Mouse (Mus musculus) forebrain, embryonic 15.5 days (tissue): ENCODE measurements around the gene Gnat1. TPM values are rescaled to one million over a fixed set of nuclear protein-coding genes. Genes with fewer than 3 reads are reported as not detected.

ENCODE experiments used
- ATAC-seq: fragments of 200-750 bp; cut with Nextera tagmentation; replicated peaks from 2 replicates; pipeline ENCODE4 v1.8.0; 2017; ENCODE audit warnings: mild to moderate bottlenecking, moderate TSS enrichment, moderate library complexity
- H3K27ac ChIP-seq: fragments of 300-500 bp; sonication (generic); replicated peaks from 2 replicates; pipeline ENCODE4 v1.5.1; 2015; ENCODE audit warnings: mild to moderate bottlenecking, inconsistent platforms
- H3K27me3 ChIP-seq: fragments of 300-500 bp; sonication (generic); 2 replicates; pipeline ENCODE4 v1.6.1; 2015; ENCODE audit warnings: inconsistent platforms
- H3K36me3 ChIP-seq: fragments of 300-500 bp; sonication (generic); 2 replicates; pipeline ENCODE4 v1.6.1; 2015; ENCODE audit warnings: mild to moderate bottlenecking, inconsistent platforms
- H3K4me1 ChIP-seq: fragments of 300-500 bp; sonication (generic); 2 replicates; pipeline ENCODE4 v1.6.1; 2015; ENCODE audit warnings: inconsistent platforms
- H3K4me2 ChIP-seq: fragments of 300-500 bp; sonication (generic); replicated peaks from 2 replicates; pipeline ENCODE4 v1.6.1; 2015; ENCODE audit warnings: mild to moderate bottlenecking, inconsistent platforms
- H3K4me3 ChIP-seq: fragments of 300-500 bp; sonication (generic); 2 replicates; pipeline ENCODE4 v1.5.1; 2015; ENCODE audit warnings: mild to moderate bottlenecking, inconsistent platforms
- H3K9ac ChIP-seq: fragments of 300-500 bp; sonication (generic); replicated peaks from 2 replicates; pipeline ENCODE4 v1.6.1; 2015; ENCODE audit warnings: mild to moderate bottlenecking, inconsistent platforms
- H3K9me3 ChIP-seq: fragments of 300-500 bp; sonication (generic); 2 replicates; pipeline ENCODE4 v1.6.1; 2016; ENCODE audit warnings: inconsistent platforms
- WGBS: fragments of 180-500 bp; shearing (Covaris S2); methylation state at CpG from one replicate; pipeline ENCODE4 v1.1.7; 2015; ENCODE audit warnings: mixed read lengths; 5-methylcytosine and 5-hydroxymethylcytosine counted together
- polyA plus RNA-seq: library from polyadenylated mRNA; unstranded; fragments of >200 nt; fragmentation: Nextera tagmentation; extraction: Ambion mirVana; gene quantifications from 2 replicates; pipeline ENCODE4 v1.2.1, GENCODE M21; 2015

The Gnat1 gene
- polyA plus RNA-seq, 1 experiment from 2014 or later = 1.8 TPM

- H3K27ac ChIP-seq = peak within 1 kb of the TSS; percentile 89
- H3K36me3 ChIP-seq = no peaks in the 10 kb centered on the region
- peak within 1 kb of the TSS; percentile 97 for H3K4me2 ChIP-seq
- H3K9ac ChIP-seq = peak within 1 kb of the TSS; percentile 88
- peak within 1 kb of the TSS; percentile 77 for H3K4me3 ChIP-seq
- no peaks in the 10 kb centered on the region for H3K9me3 ChIP-seq
- H3K4me1 ChIP-seq = peaks cover 51% of the 10 kb centered on the region
- no peaks in the 10 kb centered on the region for H3K27me3 ChIP-seq
- WGBS = 5% methylated on average over 38 of the region's 38 CpGs
- peak; percentile 90 for ATAC-seq
These were observed 44.1 kb downstream of the Gnat1 start, which contains the start of gene Gnai2 for GRCm38 (mm10) chr9:107635279-107636028. Gene Gnai2, minus strand, starts transcription at chr9:107635367.

GRCm38 (mm10) chr9:107634406-107635278 is 44.9 kb downstream of the Gnat1 start:
- H3K27ac ChIP-seq = peak overlapping the region; percentile 89
- peaks cover 59% of the 10 kb centered on the region for H3K4me1 ChIP-seq
- no peaks in the 10 kb centered on the region for H3K36me3 ChIP-seq
- H3K4me3 ChIP-seq = peak overlapping the region; percentile 77
- WGBS = under 1% methylated on average over 35 of the region's 35 CpGs
- ATAC-seq = no peak
- H3K4me2 ChIP-seq = peak overlapping the region; percentile 97
- H3K27me3 ChIP-seq = no peaks in the 10 kb centered on the region
- peak overlapping the region; percentile 88 for H3K9ac ChIP-seq
- H3K9me3 ChIP-seq = no peaks in the 10 kb centered on the region

- Histone ChIP-seq H3K4me2 (peak overlapping the region; percentile 97), H3K27me3 (no peaks in the 10 kb centered on the region), H3K4me1 (peaks cover 67% of the 10 kb centered on the region), H3K9ac (peak overlapping the region; percentile 88), H3K27ac (peak overlapping the region; percentile 89), H3K4me3 (peak overlapping the region; percentile 77), H3K9me3 (no peaks in the 10 kb centered on the region), H3K36me3 (no peaks in the 10 kb centered on the region)
- no peak for ATAC-seq
- 0% methylated on average over 15 of the region's 15 CpGs for WGBS
These were observed 45.7 kb downstream of the Gnat1 start for GRCm38 (mm10) chr9:107633661-107634405.

- peak; percentile 15; the same call in 1 of the 2 replicates for ATAC-seq
These were observed 46.3 kb downstream of the Gnat1 start for GRCm38 (mm10) chr9:107633091-107633660.

GRCm38 (mm10) chr9:107632478-107632877 is 47.0 kb downstream of the Gnat1 start:
- 10% methylated on average over 6 of the region's 6 CpGs for WGBS

More at GRCm38 (mm10) chr9:107633091-107633660, 46.3 kb downstream of the Gnat1 start:
- Histone ChIP-seq H3K4me3 (peak overlapping the region; percentile 77), H3K9me3 (no peaks in the 10 kb centered on the region), H3K4me2 (peak overlapping the region; percentile 97), H3K4me1 (peaks cover 74% of the 10 kb centered on the region), H3K9ac (peak overlapping the region; percentile 88), H3K27me3 (no peaks in the 10 kb centered on the region), H3K27ac (peak overlapping the region; percentile 89), H3K36me3 (no peaks in the 10 kb centered on the region)
- 1% methylated on average over 33 of the region's 33 CpGs for WGBS

GRCm38 (mm10) chr9:107631861-107632260 is 47.7 kb downstream of the Gnat1 start:
- H3K4me1 ChIP-seq = peaks cover 80% of the 10 kb centered on the region
- H3K27me3 ChIP-seq = no peaks in the 10 kb centered on the region
- peak overlapping the region; percentile 97 for H3K4me2 ChIP-seq
- no peak for ATAC-seq
- peak overlapping the region; percentile 77 for H3K4me3 ChIP-seq
- peak overlapping the region; percentile 89 for H3K27ac ChIP-seq
- WGBS = 52% methylated on average over 8 of the region's 8 CpGs
- peak overlapping the region; percentile 88; the same call in 1 of the 2 replicates for H3K9ac ChIP-seq
- H3K9me3 ChIP-seq = no peaks in the 10 kb centered on the region
- no peaks in the 10 kb centered on the region for H3K36me3 ChIP-seq

More at GRCm38 (mm10) chr9:107632478-107632877, 47.0 kb downstream of the Gnat1 start:
- no peaks in the 10 kb centered on the region for H3K27me3 ChIP-seq
- peak overlapping the region; percentile 97 for H3K4me2 ChIP-seq
- peak overlapping the region; percentile 89 for H3K27ac ChIP-seq
- H3K9me3 ChIP-seq = no peaks in the 10 kb centered on the region
- peaks cover 80% of the 10 kb centered on the region for H3K4me1 ChIP-seq
- ATAC-seq = no peak
- no peaks in the 10 kb centered on the region for H3K36me3 ChIP-seq
- H3K9ac ChIP-seq = peak overlapping the region; percentile 88
- peak overlapping the region; percentile 77 for H3K4me3 ChIP-seq

- Histone ChIP-seq H3K4me1 (peaks cover 81% of the 10 kb centered on the region), H3K9ac (no peak overlapping the region), H3K36me3 (no peaks in the 10 kb centered on the region), H3K9me3 (no peaks in the 10 kb centered on the region), H3K27ac (peak overlapping the region; percentile 89), H3K27me3 (no peaks in the 10 kb centered on the region), H3K4me2 (peak overlapping the region; percentile 97), H3K4me3 (no peak overlapping the region)
- no peak for ATAC-seq
- 21% methylated on average over 9 of the region's 9 CpGs for WGBS
These were observed 48.1 kb downstream of the Gnat1 start for GRCm38 (mm10) chr9:107631311-107631826.

GRCm38 (mm10) chr9:107630576-107630975 is 48.9 kb downstream of the Gnat1 start:
- H3K27me3 ChIP-seq = no peaks in the 10 kb centered on the region
- H3K4me3 ChIP-seq = 0 out of 2 replicates have a peak overlapping the region, but pooled peaks have one; percentile 10
- peak; percentile 18; the same call in 1 of the 2 replicates for ATAC-seq
- H3K27ac ChIP-seq = peak overlapping the region; percentile 89
- peaks cover 88% of the 10 kb centered on the region for H3K4me1 ChIP-seq
- peak overlapping the region; percentile 39 for H3K9ac ChIP-seq
- 3% methylated on average over 4 of the region's 4 CpGs for WGBS
- H3K4me2 ChIP-seq = peak overlapping the region; percentile 36
- 0 out of 2 replicates have a peak, but pooled peaks cover 1% of the 10 kb centered on the region for H3K36me3 ChIP-seq
- H3K9me3 ChIP-seq = no peaks in the 10 kb centered on the region

GRCm38 (mm10) chr9:107629901-107630425 is 49.5 kb downstream of the Gnat1 start:
- H3K4me2 ChIP-seq = peak overlapping the region; percentile 36
- ATAC-seq = peak; percentile 1; the same call in 1 of the 2 replicates
- peak overlapping the region; percentile 10; the same call in 1 of the 2 replicates for H3K4me3 ChIP-seq
- H3K36me3 ChIP-seq = 0 out of 2 replicates have a peak, but pooled peaks cover 4% of the 10 kb centered on the region
- H3K27ac ChIP-seq = peak overlapping the region; percentile 89
- no peaks in the 10 kb centered on the region for H3K27me3 ChIP-seq
- H3K9me3 ChIP-seq = no peaks in the 10 kb centered on the region
- 4% methylated on average over 14 of the region's 14 CpGs for WGBS
- peak overlapping the region; percentile 39 for H3K9ac ChIP-seq
- peaks cover 94% of the 10 kb centered on the region for H3K4me1 ChIP-seq

- no peaks in the 10 kb centered on the region for H3K9me3 ChIP-seq
- no peak overlapping the region for H3K4me3 ChIP-seq
- H3K4me1 ChIP-seq = peaks cover 91% of the 10 kb centered on the region
- WGBS = 21% methylated on average over 4 of the region's 4 CpGs
- H3K9ac ChIP-seq = peak overlapping the region; percentile 33
- peak overlapping the region; percentile 36 for H3K4me2 ChIP-seq
- H3K27me3 ChIP-seq = no peaks in the 10 kb centered on the region
- H3K36me3 ChIP-seq = 0 out of 2 replicates have a peak, but pooled peaks cover 4% of the 10 kb centered on the region
- no peak for ATAC-seq
- peak overlapping the region; percentile 89 for H3K27ac ChIP-seq
These were observed 50.1 kb downstream of the Gnat1 start for GRCm38 (mm10) chr9:107629411-107629730.
